ENCODE assay signal across 11 mouse cellular contexts in genomic region chr1:169674116-169674515, GRCm38 (mm10). TPM values are rescaled to one million over a fixed set of nuclear protein-coding genes. Genes with fewer than 3 reads are reported as not detected.
DNase-seq lines count a peak whose midpoint lies in the region; ATAC-seq and TF ChIP-seq lines count a peak whose summit lies in the region.
"Had no signal": no experiment of that assay in that cellular context is flagged by ENCODE, and none has a peak within 500 bp of the region (broad histone marks: within the 10 kb centered on the region; RNA-seq: fewer than 3 reads in every experiment).

No protein-coding gene starts in this region.

- no peak for TF ChIP-seq EP300 in liver, postnatal 0 days (IDR thresholded peaks at IDR 0.05; ENCODE audit: low read depth)

- peak; percentile 55 for TF ChIP-seq CTCF in liver, postnatal 0 days (IDR thresholded peaks at IDR 0.05; ENCODE audit: low read depth)
- TF ChIP-seq CTCF in brain, embryonic 14.5 days (IDR thresholded peaks at IDR 0.05; ENCODE audit: borderline replicate concordance, extremely low read depth, insufficient read depth, insufficient read length) = peak; percentile 45; the same call in 1 of the 2 replicates

- no peak for DNase-seq in frontal cortex, postnatal 25 days (ENCODE audit: low spot score in 2 of 2)
- DNase-seq in liver, postnatal 0 days = no peak
- DNase-seq in liver, embryonic 11.5 days (ENCODE audit: low spot score) = no peak
- DNase-seq in brain, embryonic 14.5 days (ENCODE audit: low read depth) = no peak
- no peak for DNase-seq in layer of hippocampus, postnatal 25 days (ENCODE audit: extremely low spot score in 1 of 2, low spot score in 1 of 2)
- no peak for DNase-seq in gastrocnemius, postnatal 36 days
- DNase-seq: kidney, postnatal 10 days; liver, embryonic 13.5 days; thymus, postnatal 14 days had no signal

- H3K9ac ChIP-seq in liver, postnatal 0 days (replicated peaks) = no peak overlapping the region
- H3K9ac ChIP-seq in liver, embryonic 11.5 days (ENCODE audit: low read depth, low read length) = no peak overlapping the region
- H3K9ac ChIP-seq: liver, embryonic 13.5 days had no signal

- ATAC-seq in frontal cortex, adult (ENCODE audit: low TSS enrichment) = peak; percentile 88
- no peak for ATAC-seq in liver, postnatal 0 days
- ATAC-seq in liver, embryonic 11.5 days (replicated peaks; ENCODE audit: low FRiP score) = no peak
- peak; percentile 68 for ATAC-seq in megakaryocyte progenitor cell, adult 5-6 weeks (replicated peaks; ENCODE audit: poor library complexity)

- H3K4me3 ChIP-seq in liver, postnatal 0 days (ENCODE audit: low read depth, low read length) = no peak overlapping the region
- no peak overlapping the region for H3K4me3 ChIP-seq in liver, embryonic 11.5 days (ENCODE audit: low read depth, low read length)
- H3K4me3 ChIP-seq: liver, embryonic 13.5 days had no signal

- WGBS in liver, postnatal 0 days (ENCODE audit: insufficient replicate concordance) = 52% methylated on average over 3 of the region's 3 CpGs
- WGBS in liver, embryonic 11.5 days = 55% methylated on average over 3 of the region's 3 CpGs

- intact Hi-C loops in gastrocnemius, postnatal 36 days (cut with DNase I) = loop anchor here (10.0 kb wide), 1 partner anchor 139 kb away; the partner anchor contains the start of gene Nuf2

- H3K9me3 ChIP-seq in liver, postnatal 0 days (ENCODE audit: low read length) = no peaks in the 10 kb centered on the region
- H3K9me3 ChIP-seq in liver, embryonic 11.5 days (ENCODE audit: control insufficient read depth, low read length) = no peaks in the 10 kb centered on the region
- H3K9me3 ChIP-seq: liver, embryonic 13.5 days had no signal

- no peak for TF ChIP-seq POLR2A in brain, embryonic 14.5 days (IDR thresholded peaks at IDR 0.05; ENCODE audit: borderline replicate concordance, extremely low read depth, insufficient read depth, insufficient read length, poor library complexity, severe bottlenecking)

- H3K27ac ChIP-seq in liver, postnatal 0 days (ENCODE audit: low read depth) = no peak overlapping the region
- no peak overlapping the region for H3K27ac ChIP-seq in liver, embryonic 11.5 days (ENCODE audit: low read depth, low read length)
- H3K27ac ChIP-seq: liver, embryonic 13.5 days had no signal

- H3K4me1 ChIP-seq in liver, postnatal 0 days (ENCODE audit: insufficient read depth) = no peaks in the 10 kb centered on the region
- no peaks in the 10 kb centered on the region for H3K4me1 ChIP-seq in liver, embryonic 11.5 days (replicated peaks; ENCODE audit: control insufficient read depth, insufficient read depth, low read length)
- H3K4me1 ChIP-seq: liver, embryonic 13.5 days had no signal

- H3K4me2 ChIP-seq in liver, postnatal 0 days (ENCODE audit: low read depth, low read length) = no peak overlapping the region
- H3K4me2 ChIP-seq in liver, embryonic 11.5 days = no peak overlapping the region
- H3K4me2 ChIP-seq: liver, embryonic 13.5 days had no signal

- H3K27me3 ChIP-seq in liver, postnatal 0 days (ENCODE audit: insufficient read depth, low read length) = no peaks in the 10 kb centered on the region
- H3K27me3 ChIP-seq in liver, embryonic 11.5 days (replicated peaks; ENCODE audit: control insufficient read depth, insufficient read depth, low read length) = no peaks in the 10 kb centered on the region
- H3K27me3 ChIP-seq: liver, embryonic 13.5 days had no signal

- no peaks in the 10 kb centered on the region for H3K36me3 ChIP-seq in liver, postnatal 0 days (replicated peaks; ENCODE audit: insufficient read depth, low read length)
- H3K36me3 ChIP-seq in liver, embryonic 11.5 days (ENCODE audit: control insufficient read depth, insufficient read depth, low read length) = no peaks in the 10 kb centered on the region
- H3K36me3 ChIP-seq: liver, embryonic 13.5 days had no signal

RNA-seq across cellular contexts. Expression of gene Rgs5, which starts 18.8 kb away (rescaled TPM):
- polyA plus RNA-seq in liver, postnatal 0 days (2015; fragmentation: Nextera tagmentation; extraction: Ambion mirVana) = 0.46 and 0.62 TPM in 2 replicates
- polyA plus RNA-seq in liver, embryonic 11.5 days (2014; fragmentation: Nextera tagmentation; extraction: Ambion mirVana) = 4.8 and 5.4 TPM in 2 replicates
- polyA plus RNA-seq in brain, embryonic 14.5 days (2012; rRNA removed) = 25.8 and 39.0 TPM in 2 replicates
- 0.12 TPM in 1 of 2 replicates, not detected in the other for total RNA-seq in megakaryocyte progenitor cell, adult 5-6 weeks (2015)
- total RNA-seq in megakaryocyte progenitor cell, adult 5-6 weeks (2017) = 0.07 TPM in 1 of 2 replicates, not detected in the other
- total RNA-seq in layer of hippocampus, postnatal 25 days (2021) = 10 to 100 TPM; 53.0 to 55.5 TPM
- 100 to 1,000 TPM; 158 to 167 TPM for total RNA-seq in gastrocnemius, postnatal 36 days (2021)

Comparison
In these comparisons a context has a peak if more than half of its experiments do, and no peak if none do; other contexts are left out.
1. ATAC-seq: peak in frontal cortex, adult (single experiment) and megakaryocyte progenitor cell, adult 5-6 weeks (single experiment); none in liver, postnatal 0 days (single experiment) and liver, embryonic 11.5 days (single experiment).
2. RNA of gene Rgs5, which starts 18.8 kb away (total RNA-seq): 158 to 167 TPM in gastrocnemius, postnatal 36 days and 53.0 to 55.5 TPM in layer of hippocampus, postnatal 25 days; 0.07 to 0.12 TPM in megakaryocyte progenitor cell, adult 5-6 weeks; every median in the first group is over 10 times any median in the second.